Mouse (Mus musculus): ENCODE results near the gene Mmaa. TPM values are rescaled to one million over a fixed set of nuclear protein-coding genes. Genes with fewer than 3 reads are reported as not detected.

The Mmaa gene
- total and polyA plus RNA-seq, 3 experiments = 3.3 to 4.7 (median 4.1) TPM

- TF ChIP-seq CHD1 (IDR thresholded peaks at IDR 0.05; ENCODE audit: low read depth, low read length) (no peak), PAX5 (IDR thresholded peaks at IDR 0.05; ENCODE audit: low read length) (no peak), IRF4 (IDR thresholded peaks at IDR 0.05; ENCODE audit: low read depth, low read length) (no peak), CHD2 (IDR thresholded peaks at IDR 0.05; ENCODE audit: low read length) (no peak), RAD21 (IDR thresholded peaks at IDR 0.05; ENCODE audit: low read depth, low read length) (no peak), KAT2A (IDR thresholded peaks at IDR 0.05; ENCODE audit: insufficient replicate concordance, low read length) (no peak), MAZ (IDR thresholded peaks at IDR 0.05; ENCODE audit: low read depth, low read length) (no peak), JUN (IDR thresholded peaks at IDR 0.05; ENCODE audit: insufficient read depth, low read depth, low read length) (no peak), ETS1 (conservative IDR thresholded peaks at IDR 0.05; ENCODE audit: low read depth, low read length) (no peak), MAFK (IDR thresholded peaks at IDR 0.05; ENCODE audit: insufficient replicate concordance, low read length) (no peak), MEF2A (IDR thresholded peaks at IDR 0.05; ENCODE audit: borderline replicate concordance, low read depth, low read length) (no peak), ZC3H11A (IDR thresholded peaks at IDR 0.05; ENCODE audit: low read depth, low read length) (no peak)
- H3K27me3 ChIP-seq (replicated peaks) = peaks cover 2% of the 10 kb centered on the region
- H3K4me3 ChIP-seq (replicated peaks in 1 of 3; ENCODE audit: low read depth in 2 of 3, low read length in 2 of 3, poor library complexity in 1 of 3) = no peak overlapping the region
- H3K9me3 ChIP-seq (replicated peaks; ENCODE audit: low read length) = no peaks in the 10 kb centered on the region
- no peaks in the 10 kb centered on the region for H3K36me3 ChIP-seq (replicated peaks in 1 of 2; ENCODE audit: control insufficient read depth in 1 of 2, insufficient read depth in 1 of 2, low read length in 1 of 2)
- dilution Hi-C loops (cut with MboI; ENCODE audit: extremely low pct_ligation_motif_present, extremely low pct_unique_long_range_greater_than_20kb, low sequenced_read_pairs) (no loop called here), in situ Hi-C loops (cut with MboI; ENCODE audit: low pct_ligation_motif_present, low pct_unique_long_range_greater_than_20kb, low sequenced_read_pairs) (no loop called here)
- no peak overlapping the region for H3K9ac ChIP-seq (ENCODE audit: insufficient read depth, low read depth)
- H3K4me1 ChIP-seq (ENCODE audit: control insufficient read depth in 1 of 2, insufficient read depth in 2 of 2) = no peaks in the 10 kb centered on the region
- H3K79me2 ChIP-seq (replicated peaks; ENCODE audit: control insufficient read depth, extremely low read depth, insufficient read depth, poor library complexity, severe bottlenecking) = no peaks in the 10 kb centered on the region
- no peak overlapping the region for H3K27ac ChIP-seq (ENCODE audit: insufficient read depth, low read depth)
- no peak for DNase-seq (ENCODE audit: extremely low read depth)
- no peak overlapping the region for H3K4me2 ChIP-seq (ENCODE audit: insufficient read depth, low read depth, poor library complexity, severe bottlenecking)
These were observed 16.1 kb upstream of the Mmaa start for GRCm38 (mm10) chr8:79310801-79311200.

DNA sequence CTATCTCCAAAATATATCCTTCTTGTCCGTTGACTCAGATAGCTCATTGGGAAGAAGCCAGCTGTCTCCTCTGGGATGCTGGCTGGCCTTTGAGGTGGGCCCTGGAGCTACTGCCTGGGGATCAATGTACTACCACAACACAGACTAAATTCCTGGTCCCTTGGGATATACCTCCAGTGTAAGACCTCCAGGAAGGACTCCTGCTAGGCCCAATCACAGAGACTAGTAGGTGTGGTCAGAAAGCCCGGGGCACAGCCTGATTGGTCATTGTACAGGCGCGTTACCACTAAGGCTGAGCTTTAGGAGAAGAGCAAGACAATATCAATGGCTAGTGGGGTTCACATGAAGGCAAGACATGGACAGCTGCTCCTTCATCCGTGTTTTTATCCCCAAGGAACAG lies 11.2 kb upstream of the Mmaa start:
- in situ Hi-C loops (cut with MboI; ENCODE audit: low pct_ligation_motif_present, low pct_unique_long_range_greater_than_20kb, low sequenced_read_pairs) (loop anchor here (10.0 kb wide), 1 partner anchor 279 kb away; no protein-coding TSS in a partner anchor), dilution Hi-C loops (cut with MboI; ENCODE audit: extremely low pct_ligation_motif_present, extremely low pct_unique_long_range_greater_than_20kb, low sequenced_read_pairs) (no loop called here)
- Histone ChIP-seq H3K36me3 (replicated peaks in 1 of 2; ENCODE audit: control insufficient read depth in 1 of 2, insufficient read depth in 1 of 2, low read length in 1 of 2) (peaks cover 0 to 4% of the 10 kb centered on the region in 2 experiments), H3K4me2 (ENCODE audit: insufficient read depth, low read depth, poor library complexity, severe bottlenecking) (no peak overlapping the region), H3K4me1 (ENCODE audit: control insufficient read depth in 1 of 2, insufficient read depth in 2 of 2) (no peaks in the 10 kb centered on the region), H3K4me3 (replicated peaks in 1 of 3; ENCODE audit: low read depth in 2 of 3, low read length in 2 of 3, poor library complexity in 1 of 3) (no peak overlapping the region), H3K9ac (ENCODE audit: insufficient read depth, low read depth) (no peak overlapping the region), H3K79me2 (replicated peaks; ENCODE audit: control insufficient read depth, extremely low read depth, insufficient read depth, poor library complexity, severe bottlenecking) (no peaks in the 10 kb centered on the region), H3K9me3 (replicated peaks; ENCODE audit: low read length) (no peaks in the 10 kb centered on the region), H3K27ac (ENCODE audit: insufficient read depth, low read depth) (no peak overlapping the region), H3K27me3 (replicated peaks) (no peaks in the 10 kb centered on the region)
- DNase-seq (ENCODE audit: extremely low read depth) = no peak
- TF ChIP-seq MYC (IDR thresholded peaks at IDR 0.05; ENCODE audit: low read depth, low read length) (no peak), ZNF384 (IDR thresholded peaks at IDR 0.05; ENCODE audit: low read depth, low read length) (no peak), USF2 (conservative IDR thresholded peaks at IDR 0.05; ENCODE audit: low read depth, low read length) (no peak), MAX (IDR thresholded peaks at IDR 0.05; ENCODE audit: low read length) (no peak), SMC3 (IDR thresholded peaks at IDR 0.05; ENCODE audit: low read depth, low read length) (no peak), UBTF (IDR thresholded peaks at IDR 0.05; ENCODE audit: low read depth, low read length) (no peak)
